Mouse (Mus musculus): ENCODE results near the gene Pla2g2d. TPM values are rescaled to one million over a fixed set of nuclear protein-coding genes. Genes with fewer than 3 reads are reported as not detected.

The Pla2g2d gene
- not detected for polyA plus RNA-seq (2012; fragmentation: generic; extraction: Trizol)

GRCm38 (mm10) chr4:138775435-138775834, at the start of gene Pla2g2d:
TSS of gene Pla2g2d (plus strand) at chr4:138775735.

GRCm38 (mm10) chr4:138737031-138737430, 38.5 kb upstream of the Pla2g2d start, which contains the start of gene Ubxn10:
TSS of gene Ubxn10 (minus strand) at chr4:138737167.

GRCm38 (mm10) chr4:138757416-138757815, 18.1 kb upstream of the Pla2g2d start, which contains the start of gene Pla2g2f:
TSS of gene Pla2g2f (minus strand) at chr4:138757626.

Other genes starting within 250 kb of the Pla2g2d start
- gene Vwa5b1, start 139.9 kb upstream of the Pla2g2d start, polyA plus RNA-seq (2012; fragmentation: generic; extraction: Trizol): not detected
- not detected for gene Pla2g2c, start 50.9 kb upstream of the Pla2g2d start, polyA plus RNA-seq (2012; fragmentation: generic; extraction: Trizol)
- gene Ubxn10, start 38.6 kb upstream of the Pla2g2d start, polyA plus RNA-seq (2012; fragmentation: generic; extraction: Trizol): not detected
- not detected for gene Pla2g2f, start 18.1 kb upstream of the Pla2g2d start, polyA plus RNA-seq (2012; fragmentation: generic; extraction: Trizol)
- gene Pla2g5, start 87.7 kb downstream of the Pla2g2d start, polyA plus RNA-seq (2012; fragmentation: generic; extraction: Trizol): under 1 TPM in 1 of 2 experiments, not detected in 1; 0.26 TPM
- not detected for gene Gm13030, start 98.2 kb downstream of the Pla2g2d start, polyA plus RNA-seq (2012; fragmentation: generic; extraction: Trizol)
- under 1 TPM in 1 of 2 experiments, not detected in 1; 0.20 TPM for gene Pla2g2e, start 102.2 kb downstream of the Pla2g2d start, polyA plus RNA-seq (2012; fragmentation: generic; extraction: Trizol)
- 1 to 10 TPM; 2.9 to 3.7 TPM for gene Otud3, start 138.2 kb downstream of the Pla2g2d start, polyA plus RNA-seq (2012; fragmentation: generic; extraction: Trizol)
- gene Rnf186, start 191.4 kb downstream of the Pla2g2d start, polyA plus RNA-seq (2012; fragmentation: generic; extraction: Trizol): not detected
- 1 to 10 TPM; 2.8 to 5.1 TPM for gene Tmco4, start 197.2 kb downstream of the Pla2g2d start, polyA plus RNA-seq (2012; fragmentation: generic; extraction: Trizol)